Mouse (Mus musculus) fat pad, adult 2 months (tissue): ENCODE measurements around the gene Idnk.
A peak's percentile ranks its signal among the peaks of the same experiment; 100 is the strongest.
"Not testable (repeated sequence)": the region's sequence is repeated elsewhere in the genome, so short reads cannot be mapped to it uniquely, and the experiment has no call there.

Source experiments
- DNase-seq: peaks from one replicate; pipeline ENCODE4 v3.0.0-alpha.2; 2011; ENCODE audit warnings: low read depth, low spot score; ENCODE audit errors: extremely low read depth

Idnk gene

DNA sequence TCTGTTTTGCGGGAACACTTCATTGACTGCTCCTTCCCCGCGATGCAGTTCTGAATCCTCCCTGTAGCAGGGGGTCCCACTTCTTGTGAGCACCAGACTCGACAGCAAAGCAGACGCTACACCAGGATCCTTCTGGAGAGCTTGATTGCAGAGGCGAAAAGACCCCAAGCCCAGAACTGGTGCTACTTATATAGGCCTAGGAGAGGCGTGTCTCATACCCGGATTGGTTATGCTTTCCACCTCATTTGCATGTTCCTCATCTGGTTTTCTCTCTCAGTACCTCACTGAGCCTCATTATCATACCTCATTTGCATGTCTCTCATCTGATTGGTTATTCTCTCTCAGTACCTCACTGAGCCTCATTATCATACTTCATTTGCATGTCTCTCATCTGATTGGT lies 10.8 kb upstream of the Idnk start:
- DNase-seq = not testable (repeated sequence)

DNA sequence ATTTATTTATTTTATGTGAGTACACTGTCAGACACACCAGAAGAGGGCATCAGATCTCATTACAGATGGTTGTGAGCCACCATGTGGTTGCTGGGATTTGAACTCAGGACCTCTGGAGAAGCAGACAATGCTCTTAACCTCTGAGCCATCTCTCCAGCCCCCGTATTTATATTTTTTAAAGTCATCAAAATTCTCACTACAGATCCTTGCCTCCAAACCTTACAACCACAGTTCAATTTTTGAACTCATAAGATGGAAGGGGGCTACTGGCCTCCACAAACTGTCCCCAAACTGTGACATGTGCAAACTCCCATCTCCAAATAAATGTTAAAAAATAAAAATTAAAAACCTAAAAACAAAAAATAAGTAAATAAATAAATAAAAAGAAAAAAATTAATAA lies 9.7 kb upstream of the Idnk start:
- DNase-seq = no peak

DNA sequence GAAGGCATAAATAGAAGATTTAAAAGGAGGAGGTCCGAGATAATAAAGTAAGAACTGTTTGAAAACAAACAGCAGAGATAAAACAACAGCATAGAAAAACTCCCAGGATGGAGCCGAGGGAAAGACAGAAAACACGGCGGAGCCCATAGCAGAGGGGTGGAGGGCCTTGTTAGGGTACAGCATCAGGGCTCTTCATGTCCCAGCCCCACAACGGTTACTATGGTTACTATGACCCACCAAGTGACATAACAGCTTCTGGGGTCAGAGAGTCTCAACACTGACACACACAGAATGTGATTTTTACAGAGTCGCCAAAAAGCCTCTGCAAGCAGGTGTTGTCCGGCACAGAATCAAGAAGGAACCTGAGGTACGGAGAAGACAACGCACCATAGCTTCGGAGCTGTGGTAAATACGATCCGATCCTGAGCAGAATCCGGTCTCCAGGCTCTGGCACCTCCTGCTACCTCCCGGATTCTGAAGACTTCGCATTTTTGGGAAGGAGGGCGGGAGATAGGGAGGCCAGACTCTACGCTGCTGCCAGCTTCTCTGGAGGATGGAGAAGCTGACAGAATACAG lies 9.1 kb upstream of the Idnk start:
- no peak for DNase-seq

DNA sequence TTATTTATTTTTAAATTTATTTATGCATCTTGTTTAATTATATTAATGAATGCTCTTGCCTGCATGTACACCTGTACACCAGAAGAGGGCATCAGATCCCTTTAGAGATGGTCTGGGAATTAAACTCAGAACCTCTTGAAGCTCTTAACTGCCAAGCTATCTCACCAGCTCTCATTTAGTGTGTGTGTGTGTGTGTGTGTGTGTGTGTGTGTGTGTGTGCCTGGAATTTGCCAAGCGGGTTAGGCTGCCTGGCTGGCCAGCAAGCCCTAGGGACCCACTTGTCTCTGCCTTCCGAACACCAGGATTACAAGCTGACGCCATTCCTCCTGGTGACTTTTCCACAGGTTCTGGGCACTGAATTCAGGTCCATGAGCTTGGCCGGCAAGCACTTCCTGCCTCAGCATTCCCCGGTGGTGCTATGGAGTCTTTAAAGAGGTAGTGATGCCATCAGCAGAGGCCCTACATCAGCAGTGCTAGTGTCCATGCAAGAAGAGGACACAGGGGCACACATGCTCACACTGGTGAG lies 8.4 kb upstream of the Idnk start:
- no peak for DNase-seq

DNA sequence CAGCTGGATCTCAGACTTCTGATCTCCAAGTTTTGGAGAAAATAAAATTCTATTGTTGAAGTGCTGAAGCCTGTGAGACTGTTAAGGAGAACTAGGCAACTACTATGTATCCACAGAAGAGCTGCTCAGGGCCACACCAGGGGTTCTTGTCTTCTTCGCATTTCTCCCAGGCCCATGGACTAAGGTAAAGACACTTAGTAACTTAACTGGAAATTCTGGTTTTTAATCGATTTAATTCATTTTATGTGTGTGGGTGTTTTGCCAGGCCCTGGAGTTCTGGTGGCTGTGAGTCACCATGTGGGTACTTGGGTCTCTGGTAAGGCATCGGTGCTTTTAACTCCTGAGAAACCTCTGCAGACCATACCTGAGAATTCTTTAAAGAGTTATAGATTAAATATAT lies 7.8 kb upstream of the Idnk start:
- DNase-seq = no peak

DNA sequence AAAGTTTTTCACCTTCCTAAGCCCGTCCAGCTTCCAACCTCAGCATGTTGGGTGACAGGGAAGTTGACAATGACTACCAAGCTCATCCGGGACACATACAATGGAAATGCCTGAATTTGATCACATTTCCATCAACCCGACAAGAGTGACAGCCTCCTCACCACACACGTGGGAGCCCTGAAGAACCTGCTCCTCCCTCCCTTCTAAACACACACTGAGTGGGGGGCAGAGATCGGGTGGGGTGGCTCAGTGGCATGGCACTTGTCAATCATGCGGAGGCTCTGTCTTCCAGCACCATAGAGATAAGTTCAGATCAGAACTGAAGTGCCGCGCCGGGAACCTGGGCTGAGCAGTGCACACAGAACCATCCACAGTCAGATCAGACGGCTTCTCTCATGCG lies 7.0 kb upstream of the Idnk start:
- DNase-seq = no peak

DNA sequence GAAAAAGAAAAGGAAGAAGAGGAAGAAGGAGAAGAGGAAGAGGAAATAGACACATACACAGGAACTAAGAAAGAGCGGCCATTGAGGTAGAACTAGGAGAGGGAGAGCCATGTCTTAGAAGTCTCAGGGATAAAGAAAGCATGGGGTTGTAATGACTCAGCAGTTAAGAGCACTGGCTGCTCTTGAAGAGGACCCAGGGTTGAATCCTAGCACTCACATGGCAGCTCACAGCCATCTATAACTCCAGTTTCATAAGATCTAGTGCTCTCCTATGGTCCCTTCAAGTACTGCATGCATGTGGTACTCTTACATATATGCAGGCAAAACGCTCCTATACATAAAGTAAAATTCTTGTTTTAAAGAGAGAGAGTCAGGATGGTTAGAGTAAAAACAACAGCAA lies 1.4 kb upstream of the Idnk start:
- DNase-seq = no peak

DNA sequence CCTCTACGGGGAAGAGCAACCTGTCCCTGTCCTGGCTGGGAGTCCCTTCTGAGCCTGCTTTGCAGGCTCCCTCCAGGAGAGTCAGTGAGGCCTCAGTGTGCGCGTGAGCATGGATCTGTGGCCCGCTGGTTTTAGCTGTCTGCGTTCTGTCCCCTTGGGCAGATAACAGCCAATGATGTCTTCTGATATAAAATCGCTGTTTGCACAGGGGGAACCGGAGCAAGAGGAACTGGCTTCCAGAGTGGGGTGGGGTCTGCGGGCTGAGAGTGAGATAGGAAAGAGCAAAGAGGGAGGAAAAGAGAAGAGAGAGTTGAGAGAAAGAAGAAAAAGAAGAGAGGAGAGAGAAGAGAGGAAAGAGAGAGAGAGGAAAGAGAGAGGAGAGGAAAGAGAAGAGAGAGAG lies 413 bp upstream of the Idnk start:
- DNase-seq = no peak

DNA sequence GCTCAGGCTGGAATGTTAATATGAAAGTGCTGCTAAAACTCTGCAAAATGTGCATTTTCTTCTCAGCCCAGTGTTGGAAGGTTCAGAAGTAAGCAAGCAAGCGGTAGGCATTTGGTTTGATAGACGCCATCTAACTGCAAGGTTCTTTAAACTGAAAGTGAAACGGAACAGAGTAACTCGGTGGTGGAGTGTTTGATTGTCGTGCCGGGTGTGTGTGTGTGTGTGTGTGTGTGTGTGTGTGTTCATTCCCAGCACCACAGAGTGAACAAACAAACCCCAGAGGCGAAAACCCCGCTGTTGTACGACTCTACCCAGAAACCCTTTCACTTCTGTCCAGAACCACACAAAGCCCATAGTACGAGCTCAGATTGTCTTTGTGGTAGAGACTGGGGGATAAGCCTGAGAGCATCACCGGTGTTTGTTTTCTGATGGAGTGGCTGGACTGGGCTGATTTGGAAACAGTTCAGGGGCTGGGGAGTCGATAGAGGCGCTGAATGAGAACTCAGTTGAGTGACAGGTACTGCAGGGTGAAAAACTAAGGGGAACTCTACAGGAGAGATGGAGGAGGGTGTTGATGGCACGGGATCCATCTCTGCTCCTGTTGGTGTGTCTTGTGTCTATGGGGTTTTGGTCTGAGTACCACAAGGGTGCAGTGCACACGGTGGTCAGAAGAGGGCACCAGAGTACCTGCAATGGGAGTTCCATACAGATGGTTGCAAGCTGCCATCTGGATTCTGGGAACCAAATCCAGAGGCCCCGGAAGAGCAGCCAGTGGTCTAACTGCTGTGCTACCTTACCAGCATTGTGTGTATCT lies 857 bp downstream of the Idnk start:
- DNase-seq = no peak

DNA sequence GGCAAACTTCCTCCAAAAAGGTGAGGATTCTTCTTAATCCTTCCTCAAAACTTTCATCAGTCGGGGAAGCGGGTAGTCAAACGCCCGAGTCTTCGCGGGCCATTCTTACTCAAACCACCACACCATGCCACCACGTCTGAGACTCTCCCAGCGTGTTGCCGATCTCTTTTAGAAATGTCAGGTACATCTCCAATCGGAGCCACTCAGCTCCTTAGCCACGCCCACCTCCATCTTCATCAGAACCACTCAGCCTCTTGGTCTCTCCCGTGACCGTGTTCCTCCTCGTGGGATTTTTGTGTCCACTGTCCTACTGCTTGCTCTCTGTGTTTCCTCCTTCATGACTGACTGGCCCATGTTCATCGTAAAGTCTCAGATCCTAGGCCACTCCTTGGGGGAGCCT lies 3.3 kb downstream of the Idnk start:
- no peak for DNase-seq

DNA sequence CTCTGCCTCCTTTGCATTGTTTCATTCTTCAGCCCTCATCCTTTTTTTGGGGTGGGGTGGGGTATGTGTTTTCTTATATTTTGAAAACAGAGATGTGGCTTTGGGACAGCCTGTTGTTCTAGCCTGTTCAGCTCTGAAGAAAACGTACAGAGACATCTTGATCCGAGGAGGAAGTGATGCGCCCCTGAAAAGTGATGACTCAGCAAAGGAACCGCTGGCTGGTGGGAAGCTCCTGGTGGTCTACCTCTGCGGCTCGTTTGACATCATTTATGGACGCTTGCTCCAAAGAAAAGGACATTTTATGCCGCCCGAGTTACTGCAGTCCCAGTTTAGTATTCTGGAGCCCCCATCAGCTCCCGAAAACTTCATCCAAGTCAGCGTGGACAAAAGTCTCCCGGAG lies 5.9 kb downstream of the Idnk start:
- DNase-seq = no peak

DNA sequence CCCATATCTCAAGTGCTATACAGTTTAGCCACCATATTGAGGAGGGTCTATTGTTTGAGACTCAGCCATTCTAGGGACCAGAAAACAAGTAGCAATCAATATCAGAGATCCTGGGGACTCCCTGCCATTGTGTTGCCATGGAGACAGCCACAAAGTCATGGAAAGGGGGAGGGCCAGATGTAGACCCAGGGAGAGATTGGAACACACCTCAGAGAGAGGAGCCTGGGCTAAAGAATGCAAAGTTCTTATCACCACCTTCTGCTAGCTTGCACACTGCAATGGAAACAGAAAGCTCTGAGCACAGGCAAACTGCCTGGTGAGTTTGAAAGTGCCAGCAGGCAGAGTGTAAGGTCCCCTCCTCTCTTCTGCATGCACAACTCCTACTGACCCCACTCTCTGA lies 10.7 kb downstream of the Idnk start:
- no peak for DNase-seq

DNA sequence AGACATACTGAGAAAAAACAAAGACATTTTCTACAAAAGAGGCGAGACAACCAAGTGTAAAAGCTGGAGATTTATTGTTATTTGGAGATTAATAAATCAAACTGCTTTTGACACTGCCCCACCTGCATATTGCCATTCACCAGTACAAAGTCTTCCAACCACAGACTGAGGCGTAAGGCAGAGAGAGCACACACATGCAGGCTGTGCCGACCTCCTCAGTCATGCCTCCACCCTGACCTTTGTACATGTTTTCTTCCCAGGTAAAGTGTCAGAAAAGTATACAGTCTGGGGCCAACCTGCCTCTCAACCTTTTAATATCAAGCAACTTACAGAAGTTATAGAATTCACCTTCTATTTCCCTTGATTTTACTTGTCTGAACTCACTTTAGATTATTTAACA lies 18.7 kb downstream of the Idnk start:
- no peak for DNase-seq

DNA sequence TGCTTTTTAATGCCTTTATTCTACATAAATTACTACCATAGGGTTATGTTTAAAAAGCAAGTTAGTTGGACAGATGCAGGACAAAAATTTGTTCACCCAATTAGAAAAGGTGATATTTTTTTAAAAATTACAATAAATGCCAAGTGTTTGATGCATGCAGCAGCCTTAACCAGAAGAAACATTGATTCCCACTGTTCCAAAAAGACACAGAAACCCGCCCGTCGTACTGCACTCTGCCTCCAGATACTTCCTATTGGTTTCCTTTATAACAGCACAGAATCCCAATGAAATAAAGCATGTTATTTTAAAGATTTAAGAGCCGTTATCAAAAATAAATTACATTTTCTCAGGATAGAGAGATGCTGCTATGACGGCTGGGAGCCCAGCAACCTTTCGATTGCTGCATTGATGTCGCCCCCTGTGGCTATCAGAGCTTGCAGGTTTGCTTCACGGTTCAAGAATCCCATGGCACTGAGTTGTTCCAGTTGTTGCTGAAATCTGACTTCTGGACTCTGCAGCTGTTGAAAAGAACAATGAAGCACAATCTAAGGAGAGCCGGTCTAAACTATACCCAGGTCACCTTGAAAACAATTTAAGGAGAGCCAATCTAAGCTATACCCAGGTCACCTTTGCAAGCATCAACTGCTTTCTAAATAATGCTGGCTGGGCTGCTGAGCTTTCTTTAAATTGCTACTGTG lies 20.2 kb downstream of the Idnk start:
- no peak for DNase-seq

DNA sequence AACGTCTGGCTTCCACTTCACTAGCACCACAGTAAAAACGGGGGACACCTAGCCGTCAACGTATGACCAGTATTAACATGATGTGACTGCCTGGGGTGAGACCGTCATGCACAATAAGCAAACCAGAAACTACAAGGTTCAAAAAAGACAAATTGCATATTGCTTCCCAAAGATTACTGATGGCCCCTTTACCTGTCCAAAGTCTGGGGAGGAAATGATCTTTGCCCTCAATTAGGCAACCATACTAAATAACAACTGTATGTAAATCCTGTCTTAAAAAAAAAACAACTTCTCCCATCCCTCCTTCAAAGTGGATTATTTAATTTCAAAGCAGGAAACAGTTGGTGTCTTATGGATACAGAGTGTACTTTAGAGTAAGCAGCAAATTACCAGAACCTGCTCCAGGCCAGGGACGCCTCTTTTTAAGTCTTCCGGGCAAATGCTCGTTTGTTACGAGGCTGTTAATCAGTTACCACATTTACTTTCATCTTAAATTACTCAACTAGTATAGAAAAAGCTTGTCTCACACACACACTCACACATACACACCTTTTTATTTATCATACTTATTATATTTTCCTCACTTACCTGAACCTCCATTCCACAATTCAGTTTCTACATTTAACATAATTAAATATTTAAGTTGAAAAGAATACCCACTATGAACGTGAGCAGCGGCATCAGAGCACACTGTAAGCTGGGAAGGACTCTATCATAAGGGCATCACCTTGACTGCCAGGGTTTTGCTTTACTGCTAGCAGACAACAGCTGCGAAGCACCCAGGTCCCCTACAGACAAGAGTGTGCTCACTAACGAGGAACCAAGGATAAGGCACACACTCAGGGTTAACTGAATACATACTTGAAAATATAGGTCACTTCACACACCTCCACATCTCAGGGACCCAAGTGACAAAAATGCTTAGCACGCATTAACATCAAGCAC lies 24.4 kb downstream of the Idnk start:
- DNase-seq = no peak

DNA sequence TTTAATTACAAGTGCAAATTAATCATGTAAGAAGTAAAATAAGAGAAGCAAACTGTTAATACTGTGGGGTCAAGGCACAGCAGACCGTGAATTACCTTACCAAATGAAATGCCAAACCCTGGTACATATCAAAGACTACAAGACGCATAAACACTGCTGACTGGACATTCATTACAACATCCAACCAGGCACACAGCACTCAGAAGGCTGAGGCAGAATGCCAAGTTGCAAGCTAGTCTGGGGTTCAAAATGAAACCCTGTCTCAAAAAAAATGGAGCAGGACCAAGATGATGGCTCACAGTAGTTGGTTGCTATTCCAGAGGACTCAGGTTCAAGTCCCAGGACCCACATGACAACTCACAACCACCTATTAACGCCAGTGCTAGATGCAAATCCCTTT lies 26.7 kb downstream of the Idnk start:
- no peak for DNase-seq

DNA sequence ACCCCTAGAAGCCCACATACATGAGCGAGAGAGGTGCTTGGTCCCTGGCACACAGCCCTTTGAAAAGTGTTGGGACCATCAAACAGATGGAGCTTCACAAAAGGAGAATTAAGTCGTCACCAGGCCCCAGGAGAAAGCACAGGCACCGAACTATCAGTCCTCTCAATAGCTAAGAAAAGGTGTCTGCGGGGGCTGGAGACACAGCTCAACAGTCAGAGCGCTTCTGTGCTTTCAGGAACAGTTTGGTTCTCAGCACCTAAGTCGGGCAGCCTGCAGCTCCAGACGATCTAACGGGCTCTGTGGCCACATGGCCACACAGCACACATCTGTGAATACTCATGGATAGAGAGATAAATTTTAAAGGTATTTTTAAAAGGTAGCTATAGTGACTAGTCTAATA lies 28.8 kb downstream of the Idnk start:
- no peak for DNase-seq

DNA sequence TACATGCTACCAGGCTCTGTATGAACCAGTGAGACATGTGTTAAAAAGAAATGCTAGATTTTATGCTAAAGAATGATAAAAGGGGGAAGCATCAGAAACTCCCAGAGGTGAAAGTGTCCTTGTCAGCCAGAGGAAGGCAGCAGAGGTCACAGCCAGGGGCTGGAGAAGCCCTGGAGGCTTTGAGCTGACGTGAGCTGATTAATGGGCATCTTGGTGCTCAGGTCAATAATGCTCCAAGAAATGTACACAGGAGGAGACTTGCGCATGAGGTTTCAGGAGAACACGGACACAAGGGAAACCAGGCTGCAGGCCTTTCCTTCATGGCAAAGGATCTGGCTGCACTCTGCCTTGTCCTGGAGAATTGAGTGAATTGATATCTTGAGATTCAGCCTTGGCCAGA lies 30.3 kb downstream of the Idnk start:
- no peak for DNase-seq

DNA sequence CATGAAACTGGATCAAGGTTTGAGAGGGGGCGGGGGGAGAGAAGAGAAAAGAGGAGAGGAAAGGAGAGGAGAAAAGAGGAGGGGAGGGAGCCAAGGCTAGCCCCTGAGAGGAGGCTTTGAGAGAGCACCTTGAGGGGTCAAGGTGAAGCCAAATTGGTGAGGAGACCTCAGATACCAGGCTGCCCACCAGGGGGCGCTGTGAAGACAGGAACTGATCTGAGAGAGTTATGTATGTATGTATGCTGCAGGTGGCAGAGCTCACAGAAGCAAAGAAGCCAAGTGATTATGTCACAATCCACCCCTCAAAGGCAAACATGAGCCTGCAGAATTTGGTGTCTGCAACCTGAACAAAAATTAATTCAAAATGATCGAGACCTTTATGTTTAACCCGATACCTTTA lies 31.0 kb downstream of the Idnk start:
- no peak for DNase-seq

DNA sequence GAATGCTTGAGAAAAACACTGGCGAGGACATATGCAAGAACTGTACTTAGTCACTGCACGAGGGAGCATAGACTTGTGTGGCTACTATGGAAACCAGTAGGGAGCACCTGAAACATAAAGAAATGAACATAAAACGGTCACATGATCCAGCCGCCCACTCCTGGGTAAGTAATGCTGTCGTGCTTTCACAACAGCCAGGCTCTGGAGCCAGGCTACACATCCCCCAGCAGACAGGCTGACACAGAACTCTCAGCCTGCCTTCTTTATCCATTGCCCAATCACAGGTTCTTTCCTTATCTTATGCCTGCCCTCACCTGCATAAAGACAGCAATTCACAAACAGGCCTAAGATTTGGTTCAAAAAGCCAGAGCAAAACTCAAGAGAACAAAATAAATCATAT lies 32.0 kb downstream of the Idnk start:
- peak; percentile 73 for DNase-seq

DNA sequence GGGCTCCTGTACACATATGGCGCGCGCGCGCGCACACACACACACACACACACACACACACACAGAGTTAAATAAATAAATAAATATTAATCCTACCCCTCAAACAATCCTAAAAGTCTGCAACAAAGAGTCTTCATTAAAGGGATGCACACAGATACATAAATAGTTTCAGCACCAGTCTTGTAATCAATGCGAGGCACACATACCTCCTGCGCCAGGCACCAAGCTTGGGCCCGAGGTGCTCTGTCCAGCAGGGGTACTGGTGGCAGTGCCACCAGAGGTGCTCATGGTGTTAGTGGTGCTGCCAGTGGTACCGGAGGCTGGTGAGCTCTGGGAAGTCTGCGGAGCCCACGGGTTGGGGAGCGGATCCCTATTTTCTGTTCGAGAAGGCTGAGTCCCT lies 34.1 kb downstream of the Idnk start:
- DNase-seq = no peak
